Mouse (Mus musculus): ENCODE measurements at regions not wholly inside any gene's neighbourhood (a gene's known extent, or its start where the extent isn't known, plus 50 kb on each side); places are given as distances from the start of the nearest gene placed in this dataset.
A peak's percentile ranks its signal among the peaks of the same experiment; 100 is the strongest.
"Not testable (repeated sequence)": the region's sequence is repeated elsewhere in the genome, so short reads cannot be mapped to it uniquely, and the experiment has no call there.

GRCm38 (mm10) chr7:96024048-96024447 is 147.0 kb upstream of the Tenm4 start:
- DNase-seq (ENCODE audit: low spot score in 2 of 2), result no peak
- intact Hi-C loops (cut with DNase I), result no loop called here

GRCm38 (mm10) chr7:96026781-96027418 is 144.1 kb upstream of the Tenm4 start:
- intact Hi-C loops (cut with DNase I), result no loop called here
- DNase-seq (ENCODE audit: low spot score in 2 of 2), result no peak

DNA sequence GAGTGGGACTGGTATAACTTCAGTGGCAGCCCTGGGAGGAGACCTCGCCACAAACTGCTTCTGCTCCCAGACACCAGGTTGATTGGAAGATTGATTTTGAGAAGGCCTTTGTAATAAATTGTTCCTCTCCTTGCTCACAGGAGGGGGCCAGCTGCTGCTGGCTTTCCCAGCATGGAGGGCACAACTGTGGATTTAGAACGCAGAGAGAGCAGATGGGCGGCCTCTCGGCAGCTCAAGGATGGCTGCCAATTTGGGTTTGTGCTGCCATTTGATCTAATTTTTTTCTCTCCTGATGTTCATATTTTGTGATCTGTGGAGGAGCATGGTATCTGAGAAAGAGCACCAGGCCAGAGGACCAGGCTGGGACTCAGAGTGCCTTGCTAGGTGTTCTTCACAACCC is 137.4 kb upstream of the Tenm4 start:
- peak in 1 of 2 experiments; percentile 4 for DNase-seq (ENCODE audit: low spot score in 2 of 2)
- intact Hi-C loops (cut with DNase I), result no loop called here

DNA sequence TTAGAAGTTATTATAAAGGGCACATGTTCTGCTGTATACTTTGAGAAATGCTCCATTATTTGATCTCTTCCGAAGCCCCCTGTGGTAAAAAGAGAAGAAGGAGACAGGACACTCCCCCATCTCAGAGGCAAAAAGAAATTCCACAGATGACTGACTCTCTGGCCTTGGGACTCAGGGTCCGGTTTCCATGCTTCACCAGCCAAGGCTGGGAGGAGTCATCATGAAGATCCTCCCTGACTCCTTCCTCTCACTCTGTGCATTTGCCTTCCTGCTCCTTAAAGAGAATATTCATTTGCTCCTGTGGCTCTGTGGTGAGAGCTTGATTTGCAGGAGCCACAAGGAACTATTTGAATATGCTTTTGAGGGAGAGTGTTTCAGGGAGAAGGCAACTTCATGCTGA is 135.6 kb upstream of the Tenm4 start:
- intact Hi-C loops (cut with DNase I), result no loop called here

GRCm38 (mm10) chr7:96039628-96040027 is 131.4 kb upstream of the Tenm4 start:
- DNase-seq (ENCODE audit: low spot score in 2 of 2), result no peak
- intact Hi-C loops (cut with DNase I), result loop anchor here (10.0 kb wide), 1 partner anchor 65 kb away; no protein-coding TSS in a partner anchor

More for the DNA sequence above, 135.6 kb upstream of the Tenm4 start:
- DNase-seq (ENCODE audit: low spot score in 2 of 2), result no peak

DNA sequence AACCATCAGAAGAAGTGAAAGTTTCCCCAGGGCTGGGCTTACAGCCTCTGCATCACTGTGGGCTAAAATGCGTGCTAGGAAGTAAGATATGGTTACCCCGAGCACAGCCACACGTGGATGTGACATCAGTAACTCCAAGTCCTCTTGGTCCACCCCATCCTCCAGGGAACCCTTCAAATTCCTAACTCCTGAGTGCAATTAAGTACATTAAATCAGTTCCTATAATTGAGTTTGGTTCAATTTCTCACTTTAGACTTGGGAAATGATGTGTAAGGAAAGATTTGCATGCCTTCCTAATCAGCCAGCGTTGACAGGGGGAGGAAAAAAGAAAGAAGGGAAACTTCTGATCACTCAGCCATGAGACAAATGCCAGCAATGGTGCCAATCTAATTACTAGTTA is 129.2 kb upstream of the Tenm4 start:
- intact Hi-C loops (cut with DNase I), result loop anchor here (10.0 kb wide), 1 partner anchor 63 kb away; no protein-coding TSS in a partner anchor
- no peak for DNase-seq (ENCODE audit: low spot score in 2 of 2)

DNA sequence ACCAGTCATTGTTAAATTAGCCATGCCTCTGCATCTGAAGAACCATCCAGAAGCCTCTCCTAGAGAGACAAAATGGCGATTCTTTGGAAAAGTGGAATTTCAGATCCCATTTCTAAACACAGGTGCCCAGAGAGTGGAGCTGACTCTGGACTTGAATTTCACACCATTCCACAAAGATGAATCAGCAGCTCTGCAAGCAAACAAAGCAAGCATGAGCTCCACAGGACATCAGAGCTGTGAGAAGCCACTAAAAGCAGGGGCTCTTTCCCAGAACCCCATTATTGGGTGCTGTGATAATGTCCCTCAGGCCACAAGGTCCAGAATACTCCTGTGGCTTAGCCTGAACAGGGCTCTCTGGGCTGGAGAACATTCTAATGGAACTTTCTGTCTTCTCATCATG is 119.4 kb upstream of the Tenm4 start:
- intact Hi-C loops (cut with DNase I), result no loop called here
- DNase-seq (ENCODE audit: low spot score in 2 of 2), result no peak

GRCm38 (mm10) chr7:96061599-96061998 is 109.4 kb upstream of the Tenm4 start:
- DNase-seq (ENCODE audit: low spot score in 2 of 2); intact Hi-C loops (cut with DNase I): not testable (repeated sequence)

DNA sequence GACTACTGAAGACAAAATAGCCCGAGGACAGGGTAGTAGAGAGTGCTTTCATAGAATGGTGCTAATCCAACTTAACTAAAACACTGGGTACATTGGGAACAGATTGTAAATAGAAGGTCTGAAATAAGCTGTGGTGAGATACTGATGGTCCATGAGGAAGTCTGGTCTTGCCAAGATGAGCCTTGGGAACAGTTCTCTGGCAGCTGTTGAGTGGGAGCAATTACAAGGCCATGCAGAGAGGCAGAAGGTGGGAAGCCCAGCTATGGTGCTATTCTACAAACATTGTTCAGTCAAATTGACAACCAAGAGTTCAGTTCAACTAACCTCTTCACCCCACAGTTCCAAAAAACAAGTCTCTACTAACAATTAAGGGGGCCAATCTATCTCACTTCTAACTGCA is 92.5 kb upstream of the Tenm4 start:
- DNase-seq (ENCODE audit: low spot score in 2 of 2), result peak; percentile 12 to 72
- intact Hi-C loops (cut with DNase I), result no loop called here

GRCm38 (mm10) chr7:96081676-96082075 is 89.4 kb upstream of the Tenm4 start:
- intact Hi-C loops (cut with DNase I), result no loop called here
- no peak for DNase-seq (ENCODE audit: low spot score in 2 of 2)

DNA sequence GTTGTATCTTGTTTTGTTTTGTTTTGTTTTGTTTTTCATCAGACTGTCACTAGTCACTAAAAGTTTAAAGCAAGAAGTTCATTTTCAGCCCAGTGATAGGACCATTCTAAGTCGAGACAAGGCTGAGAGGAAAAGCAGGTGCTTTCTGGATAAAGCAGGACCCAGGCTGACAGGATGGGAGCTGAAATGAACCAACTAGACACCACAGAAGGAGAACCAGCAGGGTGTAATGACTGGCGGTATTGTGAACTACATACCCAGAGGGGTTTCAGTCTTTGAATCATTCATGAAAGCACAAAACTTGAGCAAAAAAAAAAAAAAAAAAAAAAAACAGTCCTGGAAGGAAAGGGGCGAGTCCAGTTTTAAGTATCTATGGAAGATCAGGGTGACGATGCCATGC is 75.9 kb upstream of the Tenm4 start:
- intact Hi-C loops (cut with DNase I), result no loop called here
- DNase-seq (ENCODE audit: low spot score in 2 of 2), result no peak

DNA sequence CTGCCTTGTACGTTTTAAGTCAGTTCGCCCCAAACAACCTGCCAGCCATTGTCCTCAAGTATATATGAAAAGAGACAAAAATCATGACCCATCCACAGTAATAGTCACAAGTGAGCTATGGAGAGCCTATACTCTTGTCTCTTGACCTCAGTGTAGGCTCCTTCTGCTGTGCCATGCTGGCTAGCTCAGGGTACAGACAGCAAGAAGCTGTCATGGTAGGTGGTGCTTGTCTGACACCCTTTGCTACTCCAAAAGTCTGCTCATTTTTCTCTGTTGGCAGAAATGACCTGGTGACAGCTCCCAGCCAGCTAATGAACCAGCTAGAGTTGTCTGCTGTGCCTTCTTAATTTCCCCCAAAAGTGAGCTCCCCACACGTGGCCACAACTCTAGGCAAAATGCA is 75.3 kb upstream of the Tenm4 start:
- DNase-seq (ENCODE audit: low spot score in 2 of 2), result no peak
- intact Hi-C loops (cut with DNase I), result no loop called here

DNA sequence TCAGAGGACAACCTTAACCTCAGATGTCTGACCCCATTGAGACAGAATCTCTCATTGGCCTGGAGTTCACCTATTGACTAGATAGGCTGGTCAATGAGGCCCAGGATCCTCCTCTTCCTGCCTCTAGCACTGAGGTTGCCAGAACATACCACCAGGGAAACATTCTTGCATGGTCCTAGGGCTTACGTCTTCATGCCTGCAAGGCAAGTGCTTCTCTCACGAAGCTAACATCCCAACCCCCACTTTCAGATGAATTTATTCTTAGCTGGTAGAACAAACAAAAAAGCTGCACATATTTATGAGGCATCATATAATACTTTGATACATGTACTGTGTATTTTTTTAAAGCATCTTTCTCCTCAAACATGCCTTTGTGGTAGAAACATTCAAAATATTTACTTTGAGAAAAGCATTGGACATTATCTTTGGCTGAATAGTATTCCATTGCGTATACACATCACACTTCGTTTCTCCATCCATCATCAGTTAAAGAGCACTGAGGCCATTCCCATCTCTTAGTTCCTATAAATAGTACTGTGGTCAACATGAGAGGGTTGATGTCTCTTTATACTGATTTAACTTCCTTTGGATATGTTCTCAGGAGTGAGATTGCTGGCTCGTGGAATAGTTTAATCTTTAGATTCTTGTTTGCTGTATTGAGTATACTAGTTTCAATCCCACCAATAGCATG is 72.2 kb upstream of the Tenm4 start:
- DNase-seq (ENCODE audit: low spot score in 2 of 2), result no peak
- intact Hi-C loops (cut with DNase I), result no loop called here

- intact Hi-C loops (cut with DNase I), result loop anchor here (10.0 kb wide), 1 partner anchor 58 kb away; no protein-coding TSS in a partner anchor
- DNase-seq (ENCODE audit: low spot score in 2 of 2), result no peak
These were observed 68.3 kb upstream of the Tenm4 start for GRCm38 (mm10) chr7:96102727-96103126.

GRCm38 (mm10) chr7:96108768-96109167 is 62.3 kb upstream of the Tenm4 start:
- intact Hi-C loops (cut with DNase I), result loop anchor here (10.0 kb wide), 1 partner anchor 64 kb away; no protein-coding TSS in a partner anchor
- peak in 1 of 2 experiments; percentile 53 for DNase-seq (ENCODE audit: low spot score in 2 of 2)

DNA sequence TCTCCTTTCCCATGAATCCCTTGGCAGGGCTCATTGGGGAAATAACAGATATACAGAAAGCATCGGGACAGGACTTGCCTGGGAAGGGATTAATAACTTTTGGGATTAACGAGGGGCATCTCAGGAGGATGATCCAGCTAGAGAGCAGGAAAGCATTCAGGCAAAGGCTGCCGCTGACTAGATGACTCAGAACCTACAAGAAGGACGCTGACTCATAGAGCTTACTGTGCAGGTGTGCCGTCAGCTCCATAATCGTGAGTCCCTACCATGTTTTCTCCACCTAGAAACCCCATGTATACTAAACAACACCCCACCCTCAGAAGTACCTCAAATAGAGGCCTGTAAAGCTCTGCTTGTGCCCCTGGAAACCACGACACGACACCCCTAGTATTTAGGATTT is 50.9 kb upstream of the Tenm4 start:
- peak; percentile 4 to 47 for DNase-seq (ENCODE audit: low spot score in 2 of 2)

More for the DNA sequence above, 50.9 kb upstream of the Tenm4 start:
- intact Hi-C loops (cut with DNase I), result no loop called here

All from left cerebral cortex, postnatal 25 days (tissue).